Mouse (Mus musculus): Measurements from ENCODE around the gene Zic3. TPM values are rescaled to one million over a fixed set of nuclear protein-coding genes. Genes with fewer than 3 reads are reported as not detected.

Zic3 gene
- total and polyA plus RNA-seq, 3 experiments: not detected

DNA sequence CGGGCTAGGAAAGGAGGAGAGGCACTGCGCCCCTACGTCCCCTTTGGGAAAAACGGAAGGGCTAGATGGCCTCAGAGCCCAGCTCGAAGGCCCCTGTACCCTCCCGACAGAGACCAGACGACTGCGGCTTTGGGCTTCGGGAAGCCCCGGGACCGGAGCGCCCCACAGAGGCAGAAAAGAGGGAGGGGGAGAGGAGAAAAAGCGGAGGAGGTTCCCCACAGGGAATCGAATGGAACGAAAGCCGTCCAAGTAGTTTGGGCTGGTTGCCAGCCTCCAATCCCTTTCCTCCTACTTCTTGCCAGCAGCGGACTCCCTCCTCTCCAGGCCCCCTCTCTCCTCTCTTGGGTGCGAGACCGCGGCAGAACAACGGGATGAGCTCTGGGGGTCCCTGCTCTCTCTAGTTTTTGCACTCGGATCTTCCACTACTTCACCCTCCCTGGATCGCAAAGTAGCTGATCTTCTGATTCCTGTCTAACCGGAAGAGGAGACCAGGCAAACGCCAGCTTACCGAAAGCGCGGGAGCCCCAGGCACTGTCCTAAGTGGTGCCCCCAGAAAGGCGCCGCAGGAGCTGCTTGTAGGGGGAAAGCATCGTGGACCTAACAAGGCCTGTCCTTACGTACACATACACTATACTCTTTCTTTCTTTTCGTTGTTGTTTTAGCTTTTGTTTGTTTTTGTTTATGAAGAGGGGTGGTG is 3.1 kb upstream of the Zic3 start:
- no peaks in the 10 kb centered on the region for H3K4me1 ChIP-seq (ENCODE audit: control insufficient read depth in 1 of 2, insufficient read depth in 2 of 2)
- H3K27ac ChIP-seq (ENCODE audit: insufficient read depth, low read depth): no peak overlapping the region
- no peak for DNase-seq (ENCODE audit: extremely low read depth)
- H3K9me3 ChIP-seq (replicated peaks; ENCODE audit: low read length): peaks cover 30% of the 10 kb centered on the region
- H3K36me3 ChIP-seq (replicated peaks in 1 of 2; ENCODE audit: control insufficient read depth in 1 of 2, insufficient read depth in 1 of 2, low read length in 1 of 2): no peaks in the 10 kb centered on the region
- dilution Hi-C loops (cut with MboI; ENCODE audit: extremely low pct_ligation_motif_present, extremely low pct_unique_long_range_greater_than_20kb, low sequenced_read_pairs) (no loop called here), in situ Hi-C loops (cut with MboI; ENCODE audit: low pct_ligation_motif_present, low pct_unique_long_range_greater_than_20kb, low sequenced_read_pairs) (no loop called here)
- TF ChIP-seq TCF12 (IDR thresholded peaks at IDR 0.05; ENCODE audit: low read depth, low read length) (no peak), CHD2 (IDR thresholded peaks at IDR 0.05; ENCODE audit: low read length) (no peak), NELFE (IDR thresholded peaks at IDR 0.05; ENCODE audit: low read depth, low read length) (no peak), MAZ (IDR thresholded peaks at IDR 0.05; ENCODE audit: low read depth, low read length) (no peak), MYC (IDR thresholded peaks at IDR 0.05; ENCODE audit: low read depth, low read length) (no peak), IRF4 (IDR thresholded peaks at IDR 0.05; ENCODE audit: low read depth, low read length) (no peak), GABPA (IDR thresholded peaks at IDR 0.05; ENCODE audit: insufficient replicate concordance, low read depth, low read length) (no peak), RCOR1 (conservative IDR thresholded peaks at IDR 0.05; ENCODE audit: low read depth, low read length) (no peak), ELF1 (IDR thresholded peaks at IDR 0.05; ENCODE audit: low read depth, low read length) (no peak), PAX5 (IDR thresholded peaks at IDR 0.05; ENCODE audit: low read length) (no peak), BHLHE40 (IDR thresholded peaks at IDR 0.05; ENCODE audit: low read depth, low read length) (no peak), CTCF (conservative IDR thresholded peaks at IDR 0.05 in 1 of 2, IDR thresholded peaks at IDR 0.05 in 1 of 2; ENCODE audit: low read depth in 2 of 2, low read length in 2 of 2) (no peak), NRF1 (IDR thresholded peaks at IDR 0.05; ENCODE audit: low read depth, low read length) (no peak), TBP (conservative IDR thresholded peaks at IDR 0.05; ENCODE audit: low read depth, low read length) (no peak), ETS1 (conservative IDR thresholded peaks at IDR 0.05; ENCODE audit: low read depth, low read length) (no peak), SIN3A (IDR thresholded peaks at IDR 0.05; ENCODE audit: low read length) (no peak), USF2 (conservative IDR thresholded peaks at IDR 0.05; ENCODE audit: low read depth, low read length) (no peak), MEF2A (IDR thresholded peaks at IDR 0.05; ENCODE audit: borderline replicate concordance, low read depth, low read length) (no peak), POLR2A (IDR thresholded peaks at IDR 0.05; ENCODE audit: low read depth, low read length) (no peak), MAFK (IDR thresholded peaks at IDR 0.05; ENCODE audit: insufficient replicate concordance, low read length) (no peak)
- H3K79me2 ChIP-seq (replicated peaks; ENCODE audit: control insufficient read depth, extremely low read depth, insufficient read depth, poor library complexity, severe bottlenecking): no peaks in the 10 kb centered on the region
- H3K27me3 ChIP-seq (replicated peaks): no peaks in the 10 kb centered on the region
- no peak overlapping the region for H3K9ac ChIP-seq (ENCODE audit: insufficient read depth, low read depth)
- no peak overlapping the region for H3K4me2 ChIP-seq (ENCODE audit: insufficient read depth, low read depth, poor library complexity, severe bottlenecking)
- H3K4me3 ChIP-seq (replicated peaks in 1 of 3; ENCODE audit: low read depth in 2 of 3, low read length in 2 of 3, poor library complexity in 1 of 3): no peak overlapping the region

GRCm38 (mm10) chrX:58027631-58028030 is 5.1 kb downstream of the Zic3 start:
- Histone ChIP-seq H3K9ac (ENCODE audit: insufficient read depth, low read depth) (no peak overlapping the region), H3K36me3 (replicated peaks in 1 of 2; ENCODE audit: control insufficient read depth in 1 of 2, insufficient read depth in 1 of 2, low read length in 1 of 2) (no peaks in the 10 kb centered on the region), H3K27me3 (replicated peaks) (no peaks in the 10 kb centered on the region), H3K9me3 (replicated peaks; ENCODE audit: low read length) (peaks cover 43% of the 10 kb centered on the region), H3K4me2 (ENCODE audit: insufficient read depth, low read depth, poor library complexity, severe bottlenecking) (no peak overlapping the region), H3K4me1 (ENCODE audit: control insufficient read depth in 1 of 2, insufficient read depth in 2 of 2) (no peaks in the 10 kb centered on the region), H3K27ac (ENCODE audit: insufficient read depth, low read depth) (no peak overlapping the region), H3K79me2 (replicated peaks; ENCODE audit: control insufficient read depth, extremely low read depth, insufficient read depth, poor library complexity, severe bottlenecking) (no peaks in the 10 kb centered on the region), H3K4me3 (replicated peaks in 1 of 3; ENCODE audit: low read depth in 2 of 3, low read length in 2 of 3, poor library complexity in 1 of 3) (no peak overlapping the region)
- dilution Hi-C loops (cut with MboI; ENCODE audit: extremely low pct_ligation_motif_present, extremely low pct_unique_long_range_greater_than_20kb, low sequenced_read_pairs): no loop called here
- in situ Hi-C loops (cut with MboI; ENCODE audit: low pct_ligation_motif_present, low pct_unique_long_range_greater_than_20kb, low sequenced_read_pairs): no loop called here
- no peak for TF ChIP-seq KAT2A (IDR thresholded peaks at IDR 0.05; ENCODE audit: insufficient replicate concordance, low read length)
- no peak for TF ChIP-seq MAX (IDR thresholded peaks at IDR 0.05; ENCODE audit: low read length)
- no peak for TF ChIP-seq CTCF (conservative IDR thresholded peaks at IDR 0.05 in 1 of 2, IDR thresholded peaks at IDR 0.05 in 1 of 2; ENCODE audit: low read depth in 2 of 2, low read length in 2 of 2)
- TF ChIP-seq ELF1 (IDR thresholded peaks at IDR 0.05; ENCODE audit: low read depth, low read length): no peak
- TF ChIP-seq GABPA (IDR thresholded peaks at IDR 0.05; ENCODE audit: insufficient replicate concordance, low read depth, low read length): no peak
- no peak for DNase-seq (ENCODE audit: extremely low read depth)
